Comparison of ENCODE assay signal across 15 mouse cellular contexts in the genomic region with DNA sequence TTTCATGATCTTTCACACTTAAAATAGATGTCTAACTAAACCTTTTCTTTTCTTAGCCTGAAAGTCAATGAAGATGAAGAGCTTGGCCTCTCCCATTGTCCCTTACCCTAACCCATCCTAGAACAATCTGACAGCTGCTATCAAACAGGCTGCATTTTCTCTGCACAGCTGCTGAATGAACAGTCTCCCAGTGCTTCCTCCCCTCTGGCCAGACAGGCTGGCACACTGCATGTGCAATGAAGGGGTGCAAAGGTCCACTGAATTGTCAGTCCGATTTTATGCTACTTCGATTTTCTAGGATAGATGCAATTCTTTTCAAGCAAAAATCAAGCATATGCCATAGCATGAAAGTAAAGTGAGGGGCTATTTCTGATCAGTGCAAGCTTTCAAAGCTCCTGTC. TPM values are rescaled to one million over a fixed set of nuclear protein-coding genes. Genes with fewer than 3 reads are reported as not detected.
DNase-seq lines count a peak whose midpoint lies in the region; ATAC-seq lines count a peak whose summit lies in the region.
"Had no signal": no experiment of that assay in that cellular context is flagged by ENCODE, and none has a peak within 500 bp of the region (broad histone marks: within the 10 kb centered on the region; RNA-seq: fewer than 3 reads in every experiment).

No protein-coding gene starts in this region.

- no peak for ATAC-seq in forebrain, embryonic 15.5 days (replicated peaks)
- no peak for ATAC-seq in forebrain, embryonic 16.5 days
- peak; percentile 45; the same call in 1 of the 2 replicates for ATAC-seq in neural tube, embryonic 11.5 days (ENCODE audit: insufficient read depth, low FRiP score, low TSS enrichment)
- peak; percentile 24; the same call in 1 of the 2 replicates for ATAC-seq in midbrain, embryonic 12.5 days (ENCODE audit: low FRiP score, low read depth)

- H3K36me3 ChIP-seq in forebrain, embryonic 15.5 days = peaks cover 5% of the 10 kb centered on the region; the same call in 1 of the 2 replicates
- peaks cover 2% of the 10 kb centered on the region; the same call in 1 of the 2 replicates for H3K36me3 ChIP-seq in forebrain, embryonic 16.5 days (ENCODE audit: control insufficient read depth, insufficient read depth)
- no peaks in the 10 kb centered on the region for H3K36me3 ChIP-seq in neural tube, embryonic 11.5 days (ENCODE audit: control insufficient read depth, insufficient read depth, low read length)
- 0 out of 2 replicates have a peak, but pooled peaks cover 6% of the 10 kb centered on the region for H3K36me3 ChIP-seq in midbrain, embryonic 12.5 days

- H3K9ac ChIP-seq in forebrain, embryonic 15.5 days (replicated peaks) = no peak overlapping the region
- H3K9ac ChIP-seq in forebrain, embryonic 16.5 days (replicated peaks; ENCODE audit: low read depth, low read length) = no peak overlapping the region
- no peak overlapping the region for H3K9ac ChIP-seq in neural tube, embryonic 11.5 days (ENCODE audit: low read length)
- no peak overlapping the region for H3K9ac ChIP-seq in midbrain, embryonic 12.5 days (replicated peaks)
- H3K9ac ChIP-seq: embryonic facial prominence, embryonic 15.5 days; limb, embryonic 12.5 days; liver, embryonic 14.5 days had no signal

- no peak overlapping the region for H3K4me2 ChIP-seq in forebrain, embryonic 15.5 days (replicated peaks)
- H3K4me2 ChIP-seq in forebrain, embryonic 16.5 days (ENCODE audit: low read length) = no peak overlapping the region
- no peak overlapping the region for H3K4me2 ChIP-seq in neural tube, embryonic 11.5 days (ENCODE audit: low read depth)
- no peak overlapping the region; the same call in 1 of the 2 replicates for H3K4me2 ChIP-seq in midbrain, embryonic 12.5 days (replicated peaks)
- H3K4me2 ChIP-seq: embryonic facial prominence, embryonic 15.5 days; limb, embryonic 12.5 days had no signal

- WGBS in forebrain, embryonic 15.5 days = 39% methylated on average over 2 of the region's 2 CpGs
- 30% methylated on average over 2 of the region's 2 CpGs for WGBS in forebrain, embryonic 16.5 days
- 60% methylated on average over 2 of the region's 2 CpGs for WGBS in neural tube, embryonic 11.5 days
- 16% methylated on average over 2 of the region's 2 CpGs for WGBS in midbrain, embryonic 12.5 days

- no peaks in the 10 kb centered on the region for H3K9me3 ChIP-seq in forebrain, embryonic 15.5 days
- no peaks in the 10 kb centered on the region for H3K9me3 ChIP-seq in forebrain, embryonic 16.5 days (ENCODE audit: control insufficient read depth, low read length)
- H3K9me3 ChIP-seq in neural tube, embryonic 11.5 days (ENCODE audit: control insufficient read depth, low read length) = no peaks in the 10 kb centered on the region
- no peaks in the 10 kb centered on the region for H3K9me3 ChIP-seq in midbrain, embryonic 12.5 days
- H3K9me3 ChIP-seq: embryonic facial prominence, embryonic 15.5 days; limb, embryonic 12.5 days had no signal

- H3K4me1 ChIP-seq in forebrain, embryonic 15.5 days = peaks cover 45% of the 10 kb centered on the region
- H3K4me1 ChIP-seq in forebrain, embryonic 16.5 days (replicated peaks; ENCODE audit: control insufficient read depth, insufficient read depth, low read length) = peaks cover 33% of the 10 kb centered on the region
- peaks cover 8% of the 10 kb centered on the region for H3K4me1 ChIP-seq in neural tube, embryonic 11.5 days (ENCODE audit: control insufficient read depth, insufficient read depth, low read length)
- H3K4me1 ChIP-seq in midbrain, embryonic 12.5 days = peaks cover 39% of the 10 kb centered on the region

- peak overlapping the region; percentile 4; the same call in 1 of the 2 replicates for H3K27ac ChIP-seq in forebrain, embryonic 15.5 days (replicated peaks)
- H3K27ac ChIP-seq in forebrain, embryonic 16.5 days (ENCODE audit: low read length) = no peak overlapping the region
- no peak overlapping the region for H3K27ac ChIP-seq in neural tube, embryonic 11.5 days (ENCODE audit: low read depth, low read length)
- peak overlapping the region; percentile 36; the same call in 1 of the 2 replicates for H3K27ac ChIP-seq in midbrain, embryonic 12.5 days (replicated peaks)
- H3K27ac ChIP-seq: embryonic facial prominence, embryonic 15.5 days; limb, embryonic 12.5 days; liver, embryonic 14.5 days had no signal

- no peak overlapping the region for H3K4me3 ChIP-seq in forebrain, embryonic 15.5 days
- no peak overlapping the region for H3K4me3 ChIP-seq in forebrain, embryonic 16.5 days (replicated peaks; ENCODE audit: low read length)
- no peak overlapping the region for H3K4me3 ChIP-seq in neural tube, embryonic 11.5 days (ENCODE audit: low read depth, low read length)
- no peak overlapping the region for H3K4me3 ChIP-seq in midbrain, embryonic 12.5 days
- H3K4me3 ChIP-seq: embryonic facial prominence, embryonic 15.5 days; limb, embryonic 12.5 days; myocyte had no signal

- H3K27me3 ChIP-seq in forebrain, embryonic 15.5 days = no peaks in the 10 kb centered on the region
- H3K27me3 ChIP-seq in forebrain, embryonic 16.5 days (replicated peaks; ENCODE audit: control insufficient read depth, insufficient read depth, low read length) = no peaks in the 10 kb centered on the region
- H3K27me3 ChIP-seq in neural tube, embryonic 11.5 days (ENCODE audit: control insufficient read depth, insufficient read depth, low read length) = no peaks in the 10 kb centered on the region
- peaks cover 30% of the 10 kb centered on the region for H3K27me3 ChIP-seq in midbrain, embryonic 12.5 days
- H3K27me3 ChIP-seq: embryonic facial prominence, embryonic 15.5 days; limb, embryonic 12.5 days had no signal

- no peak for DNase-seq in neural tube, embryonic 11.5 days (ENCODE audit: low spot score)
- no peak for DNase-seq in neural tube, embryonic 10.5 days (ENCODE audit: extremely low spot score, low spot score)
- no peak for DNase-seq in right cerebral cortex, adult 18-20 months
- no peak for DNase-seq in adrenal gland, postnatal 4 days (ENCODE audit: low spot score in 2 of 2)
- DNase-seq: adrenal gland, postnatal 10 days; cerebellum, adult 18-20 months; lung, postnatal 10 days; right cerebral cortex, postnatal 14 days had no signal

RNA-seq across cellular contexts. Expression of a gene that starts 34.2 kb away (rescaled TPM):
- 38.2 and 40.0 TPM in 2 replicates for polyA plus RNA-seq in forebrain, embryonic 15.5 days (2015; fragmentation: Nextera tagmentation; extraction: Ambion mirVana)
- 32.0 and 33.4 TPM in 2 replicates for polyA plus RNA-seq in forebrain, embryonic 16.5 days (2015; fragmentation: Nextera tagmentation; extraction: Ambion mirVana)
- polyA plus RNA-seq in neural tube, embryonic 11.5 days (2014; fragmentation: Nextera tagmentation; extraction: Ambion mirVana) = 46.4 and 51.9 TPM in 2 replicates
- polyA plus RNA-seq in midbrain, embryonic 12.5 days (2016; fragmentation: Nextera tagmentation; extraction: Ambion mirVana) = 65.3 and 66.8 TPM in 2 replicates
- total RNA-seq in adrenal gland, postnatal 4 days (2021) = 10 to 100 TPM; 62.8 to 68.2 TPM

Comparison
In these comparisons a context has a peak if more than half of its experiments do, and no peak if none do; other contexts are left out.
1. H3K27ac ChIP-seq: peak in forebrain, embryonic 15.5 days (single experiment) and midbrain, embryonic 12.5 days (single experiment); none in forebrain, embryonic 16.5 days (single experiment) and neural tube, embryonic 11.5 days (single experiment).
2. ATAC-seq: peak in neural tube, embryonic 11.5 days (single experiment) and midbrain, embryonic 12.5 days (single experiment); none in forebrain, embryonic 15.5 days (single experiment) and forebrain, embryonic 16.5 days (single experiment).